Mouse (Mus musculus) liver, embryonic 14.5 days (tissue): Measurements from ENCODE around the gene Hoxc10. TPM values are rescaled to one million over a fixed set of nuclear protein-coding genes. Genes with fewer than 3 reads are reported as not detected.

Experiments
- ATAC-seq: fragments of 200-750 bp; cut with Nextera tagmentation; 2 replicates; pipeline ENCODE4 v1.8.0; 2017; ENCODE audit warnings: moderate number of reproducible peaks, mild to moderate bottlenecking, moderate library complexity; ENCODE audit not compliant: insufficient read depth
- DNase-seq, 3 experiments: peaks; one replicate each; pipeline ENCODE4 v3.0.0-alpha.2; 2012 to 2013; ENCODE audit warnings: low read depth in 3 of 3, low spot score in 3 of 3
- H3K27ac ChIP-seq: fragments of 300-500 bp; sonication (generic); 2 replicates; pipeline ENCODE4 v1.5.1; 2014; ENCODE audit warnings: moderate library complexity, mild to moderate bottlenecking, control low read depth, inconsistent platforms
- H3K27me3 ChIP-seq: fragments of 300-500 bp; sonication (generic); 2 replicates; pipeline ENCODE4 v1.6.1; 2014; ENCODE audit warnings: mild to moderate bottlenecking, low read length, moderate library complexity; ENCODE audit not compliant: control insufficient read depth, insufficient read depth
- H3K36me3 ChIP-seq: fragments of 300-500 bp; sonication (generic); replicated peaks from 2 replicates; pipeline ENCODE4 v1.6.1; 2014; ENCODE audit warnings: low read depth; ENCODE audit not compliant: control insufficient read depth, insufficient read depth
- H3K4me1 ChIP-seq, 2 experiments: fragments of 200-500 bp in 1 of 2; fragments of 300-500 bp in 1 of 2; sonication (generic) in 1 of 2; replicated peaks; 2 replicates each; pipeline ENCODE4 v1.6.1; 2012 to 2014; ENCODE audit warnings: antibody characterized with exemption in 1 of 2, inconsistent platforms in 1 of 2, low read length in 1 of 2; ENCODE audit not compliant: control insufficient read depth in 2 of 2, insufficient read depth in 2 of 2
- H3K4me2 ChIP-seq: fragments of 300-500 bp; sonication (generic); 2 replicates; pipeline ENCODE4 v1.6.1; 2014; ENCODE audit warnings: low read depth, mild to moderate bottlenecking, control low read depth, moderate library complexity
- H3K4me3 ChIP-seq, 2 experiments: fragments of 200-500 bp in 1 of 2; fragments of 300-500 bp in 1 of 2; sonication (generic) in 1 of 2; 2 replicates each; pipeline ENCODE4 v1.5.1; 2012 to 2014; ENCODE audit warnings: low read depth in 2 of 2, low read length in 2 of 2, mild to moderate bottlenecking in 2 of 2, control low read depth in 1 of 2, inconsistent platforms in 1 of 2, moderate library complexity in 1 of 2; ENCODE audit not compliant: insufficient read depth in 1 of 2
- H3K9ac ChIP-seq: fragments of 300-500 bp; sonication (generic); replicated peaks from 2 replicates; pipeline ENCODE4 v1.6.1; 2014; ENCODE audit warnings: mild to moderate bottlenecking, control low read depth, moderate library complexity
- H3K9me3 ChIP-seq: fragments of 300-500 bp; sonication (generic); 2 replicates; pipeline ENCODE4 v1.6.1; 2016; ENCODE audit warnings: low read length, mixed read lengths; ENCODE audit not compliant: control insufficient read depth
- CTCF ChIP-seq: IDR thresholded peaks from 2 replicates; pipeline ENCODE4 v1.5.1; 2016; ENCODE audit warnings: antibody characterized with exemption, low read depth, control low read depth
- EP300 ChIP-seq: IDR thresholded peaks from 2 replicates; pipeline ENCODE4 v1.6.1; 2016; ENCODE audit warnings: antibody characterized with exemption, low read depth
- WGBS: fragments of 180-500 bp; shearing (Covaris S2); extraction: QIAGEN DNeasy Blood & Tissue Kit; methylation state at CpG from one replicate; pipeline ENCODE4 v1.1.7; 2014; ENCODE audit not compliant: insufficient replicate concordance; 5-methylcytosine and 5-hydroxymethylcytosine counted together
- polyA plus RNA-seq, 2 experiments: library from polyadenylated mRNA; depleted of rRNA in 1 of 2; stranded (reverse) in 1 of 2; unstranded in 1 of 2; fragments of >200 nt; fragmentation: Nextera tagmentation in 1 of 2; extraction: Ambion mirVana in 1 of 2; gene quantifications; 2 replicates each; pipeline versions ENCODE4 v1.2.1 to v1.2.3; 2012 to 2014

Gene Hoxc10
- polyA plus RNA-seq, 2 experiments: not detected

- Histone ChIP-seq H3K27me3 (peaks cover 99% of the 10 kb centered on the region), H3K27ac (no peak overlapping the region), H3K9ac (no peak overlapping the region), H3K4me1 (no peaks in the 10 kb centered on the region), H3K4me3 (no peak overlapping the region), H3K9me3 (no peaks in the 10 kb centered on the region), H3K4me2 (no peak overlapping the region), H3K36me3 (no peaks in the 10 kb centered on the region)
- ATAC-seq (no peak), DNase-seq (no peak)
- TF ChIP-seq CTCF (no peak), EP300 (no peak)
- WGBS: 8% methylated on average over 24 of the region's 24 CpGs
Observed at GRCm38 (mm10) chr15:103000501-103000901, 33.9 kb downstream of the Hoxc10 start.

GRCm38 (mm10) chr15:103001370-103001769 lies 34.8 kb downstream of the Hoxc10 start:
- H3K27ac ChIP-seq: no peak overlapping the region
- H3K36me3 ChIP-seq: no peaks in the 10 kb centered on the region
- no peak overlapping the region for H3K4me2 ChIP-seq
- TF ChIP-seq CTCF (no peak), EP300 (no peak)
- no peak for ATAC-seq
- 52% methylated on average over 2 of the region's 2 CpGs for WGBS
- no peak overlapping the region for H3K4me3 ChIP-seq
- no peaks in the 10 kb centered on the region for H3K4me1 ChIP-seq
- H3K27me3 ChIP-seq: peaks cover 99% of the 10 kb centered on the region
- no peak for DNase-seq
- no peak overlapping the region for H3K9ac ChIP-seq
- no peaks in the 10 kb centered on the region for H3K9me3 ChIP-seq

GRCm38 (mm10) chr15:103002156-103002555 lies 35.6 kb downstream of the Hoxc10 start:
- WGBS: 20% methylated on average over 4 of the region's 4 CpGs
- DNase-seq (no peak), ATAC-seq (no peak)
- Histone ChIP-seq H3K36me3 (no peaks in the 10 kb centered on the region), H3K9me3 (no peaks in the 10 kb centered on the region), H3K9ac (no peak overlapping the region), H3K4me3 (no peak overlapping the region), H3K4me2 (no peak overlapping the region), H3K27me3 (peaks cover 99% of the 10 kb centered on the region), H3K27ac (no peak overlapping the region), H3K4me1 (no peaks in the 10 kb centered on the region)
- TF ChIP-seq EP300 (no peak), CTCF (no peak)

- no peaks in the 10 kb centered on the region for H3K36me3 ChIP-seq
- no peak for DNase-seq
- H3K4me3 ChIP-seq: no peak overlapping the region
- peaks cover 99% of the 10 kb centered on the region for H3K27me3 ChIP-seq
- WGBS: 9% methylated on average over 13 of the region's 13 CpGs
- no peak overlapping the region for H3K4me2 ChIP-seq
- H3K9ac ChIP-seq: no peak overlapping the region
- H3K9me3 ChIP-seq: no peaks in the 10 kb centered on the region
- ATAC-seq: no peak
- H3K27ac ChIP-seq: no peak overlapping the region
- no peaks in the 10 kb centered on the region for H3K4me1 ChIP-seq
- no peak for TF ChIP-seq CTCF
- no peak for TF ChIP-seq EP300
Observed at GRCm38 (mm10) chr15:103002821-103003448, 36.3 kb downstream of the Hoxc10 start.

- Histone ChIP-seq H3K4me2 (no peak overlapping the region), H3K27ac (no peak overlapping the region), H3K4me1 (no peaks in the 10 kb centered on the region), H3K36me3 (no peaks in the 10 kb centered on the region), H3K27me3 (peaks cover 99% of the 10 kb centered on the region), H3K9ac (no peak overlapping the region), H3K9me3 (no peaks in the 10 kb centered on the region), H3K4me3 (no peak overlapping the region)
- DNase-seq: no peak
- no peak for TF ChIP-seq CTCF
- no peak for TF ChIP-seq EP300
- ATAC-seq: no peak
- WGBS: 2% methylated on average over 17 of the region's 17 CpGs
Observed at GRCm38 (mm10) chr15:103005308-103005707, 38.7 kb downstream of the Hoxc10 start.
